Mouse (Mus musculus) stomach, postnatal 0 days (tissue): ENCODE measurements at regions not wholly inside any gene's neighbourhood (a gene's known extent, or its start where the extent isn't known, plus 50 kb on each side); places are given as distances from the start of the nearest gene placed in this dataset.

Source experiments
- ATAC-seq: fragments of 200-750 bp; cut with Nextera tagmentation; 2 replicates; pipeline ENCODE4 v1.8.0; 2017; ENCODE audit not compliant: low FRiP score, low TSS enrichment
- DNase-seq: peaks from one replicate; pipeline ENCODE4 v3.0.0-alpha.2; 2016; ENCODE audit warnings: low spot score
- H3K27ac ChIP-seq: fragments of 300-500 bp; sonication (generic); replicated peaks from 2 replicates; pipeline ENCODE4 v1.5.1; 2014; ENCODE audit warnings: mild to moderate bottlenecking, control low read depth
- H3K27me3 ChIP-seq: fragments of 300-500 bp; sonication (generic); 2 replicates; pipeline ENCODE4 v1.6.1; 2014; ENCODE audit warnings: low read length; ENCODE audit not compliant: control insufficient read depth, insufficient read depth
- H3K36me3 ChIP-seq: fragments of 300-500 bp; sonication (generic); 2 replicates; pipeline ENCODE4 v1.6.1; 2014; ENCODE audit warnings: low read length, mixed read lengths; ENCODE audit not compliant: control insufficient read depth, insufficient read depth
- H3K4me1 ChIP-seq: fragments of 300-500 bp; sonication (generic); replicated peaks from 2 replicates; pipeline ENCODE4 v1.6.1; 2014; ENCODE audit warnings: antibody characterized with exemption; ENCODE audit not compliant: control insufficient read depth, insufficient read depth
- H3K4me2 ChIP-seq: fragments of 300-500 bp; sonication (generic); replicated peaks from 2 replicates; pipeline ENCODE4 v1.6.1; 2014; ENCODE audit warnings: low read depth, mild to moderate bottlenecking, control low read depth, moderate library complexity
- H3K4me3 ChIP-seq: fragments of 300-500 bp; sonication (generic); 2 replicates; pipeline ENCODE4 v1.5.1; 2014; ENCODE audit warnings: low read depth, low read length, control low read depth
- H3K9ac ChIP-seq: fragments of 300-500 bp; sonication (generic); 2 replicates; pipeline ENCODE4 v1.6.1; 2014; ENCODE audit warnings: mild to moderate bottlenecking, low read length, control low read depth, mixed read lengths
- H3K9me3 ChIP-seq: fragments of 300-500 bp; sonication (generic); 2 replicates; pipeline ENCODE4 v1.6.1; 2016; ENCODE audit warnings: low read length; ENCODE audit not compliant: control insufficient read depth
- CTCF ChIP-seq: IDR thresholded peaks from 2 replicates; pipeline ENCODE4 v1.5.1; 2016; ENCODE audit warnings: antibody characterized with exemption, low read depth, mild to moderate bottlenecking, moderate library complexity
- EP300 ChIP-seq: optimal IDR thresholded peaks from 2 replicates; pipeline ENCODE3; 2016; ENCODE audit warnings: antibody characterized with exemption
- WGBS: fragments of 180-500 bp; shearing (Covaris S2); extraction: QIAGEN DNeasy Blood & Tissue Kit; methylation state at CpG from one replicate; pipeline ENCODE4 v1.1.7; 2014; 5-methylcytosine and 5-hydroxymethylcytosine counted together

- H3K9me3 ChIP-seq = no peaks in the 10 kb centered on the region
- no peak overlapping the region for H3K4me2 ChIP-seq
- TF ChIP-seq EP300 (no peak), CTCF (no peak)
- H3K4me3 ChIP-seq = no peak overlapping the region
- H3K27me3 ChIP-seq = no peaks in the 10 kb centered on the region
- H3K4me1 ChIP-seq = peaks cover 4% of the 10 kb centered on the region; the same call in 1 of the 2 replicates
- 36% methylated on average over 11 of the region's 11 CpGs for WGBS
- peak overlapping the region; percentile 38; the same call in 1 of the 2 replicates for H3K9ac ChIP-seq
- peak overlapping the region; percentile 85 for H3K27ac ChIP-seq
- DNase-seq = peak; percentile 32
- H3K36me3 ChIP-seq = no peaks in the 10 kb centered on the region
- ATAC-seq = peak; percentile 28; the same call in 1 of the 2 replicates
Observed at GRCm38 (mm10) chr9:61167097-61167842, 204.9 kb upstream of the Tle3 start.

DNA sequence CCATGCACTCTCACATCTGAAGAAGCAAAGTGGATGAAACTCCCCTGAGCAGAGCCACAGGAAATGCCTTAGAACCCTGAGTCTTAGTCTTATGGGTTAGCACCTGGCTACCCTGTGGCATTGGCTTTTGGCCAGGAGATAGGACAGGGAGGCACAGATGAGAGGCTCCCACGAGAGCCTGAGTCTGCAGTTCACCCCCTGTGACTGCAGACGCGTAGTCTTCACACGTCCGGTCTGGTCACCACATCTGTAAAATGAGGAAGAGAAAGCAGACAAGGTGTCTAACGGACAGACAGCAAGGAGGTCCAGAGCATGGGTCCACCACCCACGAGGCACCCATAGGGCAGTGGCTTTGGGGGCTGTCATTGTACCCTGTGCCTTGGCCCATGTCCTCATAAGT is 203.2 kb upstream of the Tle3 start:
- Histone ChIP-seq H3K36me3 (no peaks in the 10 kb centered on the region), H3K4me2 (no peak overlapping the region), H3K9me3 (no peaks in the 10 kb centered on the region), H3K27me3 (no peaks in the 10 kb centered on the region), H3K27ac (no peak overlapping the region), H3K4me3 (no peak overlapping the region), H3K9ac (no peak overlapping the region), H3K4me1 (peaks cover 4% of the 10 kb centered on the region; the same call in 1 of the 2 replicates)
- DNase-seq (no peak), ATAC-seq (no peak)
- WGBS = 81% methylated on average over 7 of the region's 7 CpGs
- TF ChIP-seq CTCF = no peak
- TF ChIP-seq EP300 = no peak

GRCm38 (mm10) chr9:61169506-61170090 is 202.6 kb upstream of the Tle3 start:
- no peaks in the 10 kb centered on the region for H3K36me3 ChIP-seq
- no peaks in the 10 kb centered on the region for H3K9me3 ChIP-seq
- TF ChIP-seq CTCF (no peak), EP300 (no peak)
- H3K27me3 ChIP-seq = no peaks in the 10 kb centered on the region
- H3K4me1 ChIP-seq = peaks cover 2% of the 10 kb centered on the region; the same call in 1 of the 2 replicates
- no peak overlapping the region for H3K4me3 ChIP-seq
- 70% methylated on average over 9 of the region's 9 CpGs for WGBS
- H3K27ac ChIP-seq = no peak overlapping the region
- no peak for DNase-seq
- no peak overlapping the region for H3K9ac ChIP-seq
- ATAC-seq = no peak
- H3K4me2 ChIP-seq = no peak overlapping the region

DNA sequence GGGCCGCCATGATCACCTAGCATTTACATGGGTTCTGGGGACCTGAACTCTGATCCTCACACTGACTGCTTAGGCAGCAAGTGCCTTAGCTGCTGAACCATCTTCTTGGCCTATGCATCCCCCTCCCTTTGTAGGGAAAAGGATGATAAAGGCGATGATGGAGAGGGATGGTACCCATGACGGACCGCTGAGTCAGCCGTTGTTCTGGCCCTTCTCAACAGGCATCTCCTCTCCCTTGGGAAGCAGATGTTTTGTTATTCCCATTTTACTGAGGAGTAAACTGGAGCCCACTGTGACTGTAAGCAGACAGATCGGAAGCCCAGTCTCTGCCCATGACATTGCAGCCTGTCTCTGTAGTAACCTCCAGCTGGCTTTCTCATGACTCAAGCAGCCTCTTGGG is 201.2 kb upstream of the Tle3 start:
- TF ChIP-seq CTCF (no peak), EP300 (no peak)
- WGBS = 97% methylated on average over 6 of the region's 6 CpGs
- H3K4me2 ChIP-seq = no peak overlapping the region
- H3K36me3 ChIP-seq = no peaks in the 10 kb centered on the region
- H3K9ac ChIP-seq = no peak overlapping the region
- DNase-seq (no peak), ATAC-seq (no peak)
- H3K9me3 ChIP-seq = no peaks in the 10 kb centered on the region
- no peak overlapping the region for H3K4me3 ChIP-seq
- H3K27me3 ChIP-seq = no peaks in the 10 kb centered on the region
- peaks cover 2% of the 10 kb centered on the region; the same call in 1 of the 2 replicates for H3K4me1 ChIP-seq
- H3K27ac ChIP-seq = no peak overlapping the region

DNA sequence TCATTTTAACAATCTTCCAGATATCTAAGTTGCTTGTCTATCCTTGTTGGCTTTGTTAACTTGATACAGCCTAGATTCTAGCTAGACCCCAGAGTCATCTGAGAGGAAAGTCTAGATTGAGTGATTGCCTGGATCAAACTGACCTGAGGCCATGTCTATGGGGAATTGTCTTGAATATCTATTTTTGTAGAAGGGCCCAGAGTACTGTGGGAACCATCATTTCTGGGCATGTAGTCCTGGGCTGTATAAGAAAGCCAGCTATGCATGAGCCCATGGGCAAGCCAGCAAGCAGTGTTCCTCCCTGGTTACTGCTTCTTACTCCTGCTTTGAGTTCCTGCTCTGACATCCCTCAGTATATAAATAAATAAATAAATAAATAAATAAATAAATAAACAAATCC is 199.7 kb upstream of the Tle3 start:
- H3K9ac ChIP-seq = no peak overlapping the region
- H3K4me3 ChIP-seq = no peak overlapping the region
- H3K4me2 ChIP-seq = no peak overlapping the region
- ATAC-seq (no peak), DNase-seq (no peak)
- no peaks in the 10 kb centered on the region for H3K36me3 ChIP-seq
- H3K4me1 ChIP-seq = no peaks in the 10 kb centered on the region
- H3K9me3 ChIP-seq = no peaks in the 10 kb centered on the region
- H3K27ac ChIP-seq = no peak overlapping the region
- H3K27me3 ChIP-seq = no peaks in the 10 kb centered on the region
- no peak for TF ChIP-seq EP300
- TF ChIP-seq CTCF = no peak

GRCm38 (mm10) chr9:61173548-61173947 is 198.6 kb upstream of the Tle3 start:
- Histone ChIP-seq H3K27me3 (no peaks in the 10 kb centered on the region), H3K9ac (no peak overlapping the region), H3K4me2 (no peak overlapping the region), H3K36me3 (no peaks in the 10 kb centered on the region), H3K4me3 (no peak overlapping the region), H3K27ac (no peak overlapping the region), H3K4me1 (no peaks in the 10 kb centered on the region), H3K9me3 (no peaks in the 10 kb centered on the region)
- ATAC-seq (no peak), DNase-seq (no peak)
- TF ChIP-seq EP300 (no peak), CTCF (no peak)
